Mouse (Mus musculus) kidney, postnatal 36 days (tissue): ENCODE data around the gene Anpep.

Source experiments
- DNase-seq, 2 experiments: peaks; one replicate each; pipeline ENCODE4 v3.0.0; 2021 to 2022; ENCODE audit warnings: mixed read lengths in 2 of 2

The Anpep gene

GRCm38 (mm10) chr7:79866294-79867000 lies 5.6 kb upstream of the Anpep start:
- peak in 1 of 2 experiments; percentile 40 for DNase-seq

- no peak for DNase-seq
Measured at GRCm38 (mm10) chr7:79861794-79862193, 935 bp upstream of the Anpep start.

- DNase-seq, result no peak
Measured at GRCm38 (mm10) chr7:79858956-79859630, 1.8 kb downstream of the Anpep start.

- no peak for DNase-seq
Measured at GRCm38 (mm10) chr7:79858202-79858934, 2.5 kb downstream of the Anpep start.

GRCm38 (mm10) chr7:79856305-79856704 lies 4.6 kb downstream of the Anpep start:
- no peak for DNase-seq

- peak in 1 of 2 experiments; percentile 55 for DNase-seq
Measured at GRCm38 (mm10) chr7:79847456-79848451, 13.1 kb downstream of the Anpep start.

- no peak for DNase-seq
Measured at GRCm38 (mm10) chr7:79846342-79846741, 14.5 kb downstream of the Anpep start.

GRCm38 (mm10) chr7:79844090-79844802 lies 16.6 kb downstream of the Anpep start:
- DNase-seq, result peak in 1 of 2 experiments; percentile 41

- peak; percentile 82 to 85 for DNase-seq
Measured at GRCm38 (mm10) chr7:79842163-79842562, 18.7 kb downstream of the Anpep start.

GRCm38 (mm10) chr7:79837247-79837646 lies 23.6 kb downstream of the Anpep start:
- DNase-seq, result peak; percentile 74 to 87

- peak in 1 of 2 experiments; percentile 38 for DNase-seq
Measured at GRCm38 (mm10) chr7:79835196-79835595, 25.7 kb downstream of the Anpep start.

GRCm38 (mm10) chr7:79832980-79833379 lies 27.9 kb downstream of the Anpep start:
- no peak for DNase-seq

GRCm38 (mm10) chr7:79831585-79831984 lies 29.3 kb downstream of the Anpep start:
- peak; percentile 38 to 58 for DNase-seq

GRCm38 (mm10) chr7:79831145-79831544 lies 29.7 kb downstream of the Anpep start:
- no peak for DNase-seq

GRCm38 (mm10) chr7:79828341-79828740 lies 32.5 kb downstream of the Anpep start:
- DNase-seq, result peak; percentile 82 to 87

GRCm38 (mm10) chr7:79822092-79822695 lies 38.7 kb downstream of the Anpep start:
- DNase-seq, result no peak

GRCm38 (mm10) chr7:79819996-79820395 lies 40.9 kb downstream of the Anpep start:
- DNase-seq, result no peak

- DNase-seq, result no peak
Measured at GRCm38 (mm10) chr7:79819515-79819914, 41.3 kb downstream of the Anpep start.

- no peak for DNase-seq
Measured at GRCm38 (mm10) chr7:79818321-79818720, 42.5 kb downstream of the Anpep start.

GRCm38 (mm10) chr7:79813409-79813808 lies 47.5 kb downstream of the Anpep start:
- DNase-seq, result no peak
